Mouse (Mus musculus) limb, embryonic 13.5 days (tissue): Measurements from ENCODE around the gene Ddx10. TPM values are rescaled to one million over a fixed set of nuclear protein-coding genes. Genes with fewer than 3 reads are reported as not detected.
"Not testable (repeated sequence)": the region's sequence is repeated elsewhere in the genome, so short reads cannot be mapped to it uniquely, and the experiment has no call there.

Experiments
- ATAC-seq: fragments of 200-750 bp; cut with Nextera tagmentation; 2 replicates; pipeline ENCODE4 v1.8.0; 2017; ENCODE audit warnings: low read depth, moderate number of reproducible peaks, moderate TSS enrichment; ENCODE audit not compliant: low FRiP score
- H3K27ac ChIP-seq: fragments of 300-500 bp; sonication (generic); 2 replicates; pipeline ENCODE4 v1.5.1; 2015; ENCODE audit warnings: inconsistent platforms, mild to moderate bottlenecking, moderate library complexity
- H3K27me3 ChIP-seq: fragments of 300-500 bp; sonication (generic); 2 replicates; pipeline ENCODE4 v1.6.1; 2015; ENCODE audit warnings: mild to moderate bottlenecking, inconsistent platforms
- H3K36me3 ChIP-seq: fragments of 300-500 bp; sonication (generic); 2 replicates; pipeline ENCODE4 v1.6.1; 2015; ENCODE audit warnings: inconsistent platforms, mild to moderate bottlenecking, moderate library complexity
- H3K4me1 ChIP-seq: fragments of 300-500 bp; sonication (generic); 2 replicates; pipeline ENCODE4 v1.6.1; 2015; ENCODE audit warnings: inconsistent platforms
- H3K4me2 ChIP-seq: fragments of 300-500 bp; sonication (generic); replicated peaks from 2 replicates; pipeline ENCODE4 v1.6.1; 2015; ENCODE audit warnings: inconsistent platforms, mild to moderate bottlenecking, moderate library complexity
- H3K4me3 ChIP-seq: fragments of 300-500 bp; sonication (generic); 2 replicates; pipeline ENCODE4 v1.5.1; 2015; ENCODE audit warnings: moderate library complexity, mild to moderate bottlenecking, inconsistent platforms
- H3K9ac ChIP-seq: fragments of 300-500 bp; sonication (generic); 2 replicates; pipeline ENCODE4 v1.6.1; 2015; ENCODE audit warnings: mild to moderate bottlenecking, inconsistent platforms
- H3K9me3 ChIP-seq: fragments of 300-500 bp; sonication (generic); 2 replicates; pipeline ENCODE4 v1.6.1; 2016; ENCODE audit warnings: inconsistent platforms
- WGBS: fragments of 180-500 bp; shearing (Covaris S2); methylation state at CpG from one replicate; pipeline ENCODE4 v1.1.7; 2015; 5-methylcytosine and 5-hydroxymethylcytosine counted together
- polyA plus RNA-seq: library from polyadenylated mRNA; unstranded; fragments of >200 nt; fragmentation: Nextera tagmentation; extraction: Ambion mirVana; gene quantifications from 2 replicates; pipeline ENCODE4 v1.2.1, GENCODE M21; 2015

The Ddx10 gene
- polyA plus RNA-seq, 1 experiment from 2014 or later = 29.9 TPM

DNA sequence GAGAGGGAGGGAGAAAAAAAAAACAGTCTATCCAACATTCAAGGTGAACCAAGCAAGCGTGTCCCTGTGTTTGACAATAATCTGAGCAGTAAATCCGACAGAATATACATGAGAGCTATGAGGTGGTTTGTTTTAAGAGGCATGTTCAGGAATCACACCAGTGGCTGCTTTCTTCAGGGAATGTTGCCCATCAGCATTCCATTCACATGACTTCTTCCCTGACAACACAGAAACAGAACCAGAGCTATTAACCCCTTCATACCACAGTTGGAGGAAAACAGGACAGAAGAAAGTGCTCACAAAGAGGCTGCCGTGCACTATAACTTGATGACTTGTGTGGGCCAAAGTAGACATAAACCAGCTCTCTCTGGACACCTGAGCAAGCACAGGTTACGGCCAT is 16.5 kb upstream of the Ddx10 start:
- no peak overlapping the region for H3K4me3 ChIP-seq
- H3K4me2 ChIP-seq = no peak overlapping the region
- no peaks in the 10 kb centered on the region for H3K27me3 ChIP-seq
- no peaks in the 10 kb centered on the region for H3K36me3 ChIP-seq
- no peaks in the 10 kb centered on the region for H3K9me3 ChIP-seq
- no peaks in the 10 kb centered on the region for H3K4me1 ChIP-seq
- H3K27ac ChIP-seq = no peak overlapping the region
- ATAC-seq = peak; percentile 19; the same call in 1 of the 2 replicates
- H3K9ac ChIP-seq = no peak overlapping the region
- WGBS = 61% methylated on average over 4 of the region's 4 CpGs

DNA sequence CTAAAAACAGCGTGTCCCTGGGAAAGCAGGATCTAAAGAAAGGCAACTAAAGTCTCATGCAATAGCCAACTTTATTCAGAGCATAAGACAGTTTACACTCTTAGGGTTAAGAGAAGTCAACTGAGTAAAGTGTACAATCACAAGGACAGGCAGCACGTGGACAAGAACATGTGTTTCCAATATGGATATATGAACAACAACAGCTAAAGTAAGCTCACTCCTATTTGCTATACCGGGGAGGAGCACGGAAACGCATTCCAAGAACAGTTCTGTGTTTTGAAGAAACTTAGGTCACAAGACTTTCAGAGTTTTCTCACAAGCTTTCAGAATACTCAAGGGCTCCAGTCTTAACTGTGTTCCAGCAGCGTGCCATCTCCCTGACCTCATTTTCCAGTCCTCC is 10.3 kb upstream of the Ddx10 start:
- Histone ChIP-seq H3K9me3 (no peaks in the 10 kb centered on the region), H3K9ac (peak overlapping the region; percentile 1; the same call in 1 of the 2 replicates), H3K4me2 (no peak overlapping the region), H3K4me3 (no peak overlapping the region), H3K4me1 (peaks cover 13% of the 10 kb centered on the region), H3K27me3 (no peaks in the 10 kb centered on the region), H3K27ac (peak overlapping the region; percentile 34; the same call in 1 of the 2 replicates), H3K36me3 (no peaks in the 10 kb centered on the region)
- WGBS = 18% methylated on average over 6 of the region's 6 CpGs
- ATAC-seq = peak; percentile 67; the same call in 1 of the 2 replicates

DNA sequence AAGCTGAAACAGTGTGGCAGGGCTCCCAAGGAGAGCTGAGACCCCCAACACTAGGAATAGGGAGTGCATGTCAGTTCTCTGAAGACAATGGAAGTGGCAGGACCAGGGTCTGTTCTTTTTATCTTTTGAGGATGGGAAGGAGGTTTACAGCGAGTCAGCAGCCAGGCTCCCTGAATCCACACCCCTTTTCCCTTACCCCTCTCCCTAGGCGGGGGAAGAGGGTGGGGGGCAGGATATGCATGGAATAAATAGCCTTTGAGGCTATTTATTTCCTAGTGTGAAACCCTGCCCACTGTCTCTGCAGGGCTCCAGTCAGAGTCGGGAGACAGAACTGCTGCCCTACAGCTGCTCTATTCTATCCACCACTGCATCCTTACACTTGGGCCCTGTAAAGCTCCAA is 9.9 kb upstream of the Ddx10 start:
- Histone ChIP-seq H3K9ac (peak overlapping the region; percentile 1; the same call in 1 of the 2 replicates), H3K9me3 (no peaks in the 10 kb centered on the region), H3K4me1 (peaks cover 13% of the 10 kb centered on the region), H3K27me3 (no peaks in the 10 kb centered on the region), H3K4me2 (no peak overlapping the region), H3K4me3 (no peak overlapping the region), H3K27ac (peak overlapping the region; percentile 34; the same call in 1 of the 2 replicates), H3K36me3 (no peaks in the 10 kb centered on the region)
- ATAC-seq = peak; percentile 57; the same call in 1 of the 2 replicates
- 3% methylated on average over 3 of the region's 3 CpGs for WGBS

DNA sequence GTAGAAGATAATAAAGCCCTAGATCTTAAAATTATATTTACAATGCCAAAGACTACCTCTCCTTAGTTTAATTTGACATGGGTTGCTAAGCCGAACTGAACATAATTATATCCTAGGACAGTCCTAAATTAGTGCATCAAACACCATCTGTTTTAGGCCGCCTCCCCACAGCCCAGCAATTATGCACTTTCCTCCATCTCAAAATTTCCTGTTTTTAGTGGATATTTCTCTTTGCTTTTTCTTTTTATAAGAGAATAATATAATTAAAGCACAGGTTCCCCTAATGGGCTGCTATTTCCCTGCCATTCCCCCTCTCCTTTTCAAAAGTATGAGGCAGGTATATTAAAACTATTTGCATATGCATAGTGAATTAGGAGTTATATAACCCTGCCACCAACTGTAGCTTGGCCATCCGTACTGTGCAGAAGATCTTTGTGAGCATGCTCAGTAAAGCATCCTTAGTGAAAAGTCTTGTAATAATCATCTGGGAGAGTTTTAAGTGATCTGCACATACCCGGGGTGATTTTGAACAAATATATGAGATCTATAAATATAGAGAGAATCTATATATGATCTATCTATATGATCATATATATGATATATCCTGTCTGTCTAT is 8.9 kb upstream of the Ddx10 start:
- ATAC-seq = no peak
- Histone ChIP-seq H3K27ac (no peak overlapping the region), H3K9me3 (no peaks in the 10 kb centered on the region), H3K4me3 (no peak overlapping the region), H3K4me1 (peaks cover 13% of the 10 kb centered on the region), H3K36me3 (no peaks in the 10 kb centered on the region), H3K4me2 (no peak overlapping the region), H3K27me3 (no peaks in the 10 kb centered on the region), H3K9ac (no peak overlapping the region)
- WGBS = 71% methylated on average over 4 of the region's 4 CpGs

DNA sequence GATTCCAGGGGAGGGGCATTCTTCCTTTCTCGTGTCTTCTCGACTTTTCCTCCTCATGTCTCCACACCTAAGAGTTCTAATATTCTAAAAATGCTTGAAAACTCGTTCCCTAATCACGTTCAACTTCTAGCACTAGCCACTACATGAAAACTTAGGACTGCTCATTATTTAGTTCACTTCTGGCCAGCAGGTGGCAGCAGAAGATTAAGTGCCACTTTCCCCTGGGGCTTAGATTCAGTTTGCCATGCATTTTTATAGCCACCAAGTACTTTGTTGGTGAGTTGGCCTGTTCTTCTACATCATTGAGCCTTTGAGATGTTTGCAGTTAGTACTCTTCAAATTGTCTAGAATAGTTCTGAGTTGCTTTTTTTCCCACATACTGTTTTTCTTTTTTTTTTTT is 6.5 kb upstream of the Ddx10 start:
- Histone ChIP-seq H3K4me1 (peaks cover 13% of the 10 kb centered on the region), H3K4me2 (no peak overlapping the region)

DNA sequence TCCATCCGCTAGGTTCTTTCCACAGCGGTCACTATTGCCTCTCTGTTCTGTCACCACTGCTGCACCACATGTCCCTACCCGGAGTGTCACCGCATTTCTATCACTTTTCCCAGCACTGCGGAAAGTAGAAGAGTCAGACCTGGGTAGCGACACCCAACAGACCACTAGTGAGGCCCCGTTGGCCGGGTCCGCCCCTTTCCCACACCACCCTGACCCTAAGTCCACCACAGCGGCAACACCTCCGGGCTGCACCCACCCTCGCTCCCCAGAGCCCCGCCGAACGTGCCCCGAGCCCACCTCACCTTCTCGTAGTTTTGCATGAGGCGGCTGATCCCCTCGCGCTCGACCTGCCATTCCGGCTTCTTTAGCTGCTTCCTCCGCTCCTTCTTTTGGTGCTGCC is 337 bp downstream of the Ddx10 start:
- peak; percentile 22 for ATAC-seq
- Histone ChIP-seq H3K36me3 (no peaks in the 10 kb centered on the region), H3K4me3 (peak overlapping the region; percentile 91), H3K27ac (no peak overlapping the region), H3K4me1 (peaks cover 12% of the 10 kb centered on the region), H3K9ac (peak overlapping the region; percentile 89), H3K27me3 (no peaks in the 10 kb centered on the region), H3K9me3 (no peaks in the 10 kb centered on the region), H3K4me2 (peak overlapping the region; percentile 97)
- 2% methylated on average over 23 of the region's 23 CpGs for WGBS

More for the DNA sequence above, 6.5 kb upstream of the Ddx10 start:
- Histone ChIP-seq H3K36me3 (no peaks in the 10 kb centered on the region), H3K9ac (no peak overlapping the region), H3K27ac (no peak overlapping the region), H3K4me3 (no peak overlapping the region), H3K9me3 (no peaks in the 10 kb centered on the region), H3K27me3 (no peaks in the 10 kb centered on the region)
- 8% methylated on average over 4 of the region's 4 CpGs for WGBS
- no peak for ATAC-seq

DNA sequence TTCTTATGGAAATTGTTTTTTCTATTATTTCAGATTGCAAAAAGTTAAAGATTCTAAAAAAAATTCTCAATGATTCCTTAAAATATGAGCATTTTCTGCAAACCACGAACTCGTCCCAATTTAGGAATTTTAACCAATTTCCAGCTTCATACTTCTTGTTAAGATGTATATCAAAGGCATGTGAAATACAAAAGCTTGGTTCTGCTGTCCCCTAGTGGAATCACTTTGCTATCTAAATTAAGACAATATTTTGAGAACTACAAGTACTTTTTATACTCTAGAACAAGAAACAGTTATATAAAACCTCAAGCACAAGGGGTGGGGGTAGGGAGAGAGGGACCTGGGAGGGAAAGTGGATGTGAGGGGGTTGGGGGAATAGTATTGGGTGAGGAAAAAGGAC is 29.7 kb downstream of the Ddx10 start:
- no peaks in the 10 kb centered on the region for H3K9me3 ChIP-seq
- peaks cover 12% of the 10 kb centered on the region for H3K36me3 ChIP-seq
- H3K4me1 ChIP-seq = no peaks in the 10 kb centered on the region
- WGBS = 80% methylated on average over 2 of the region's 2 CpGs
- no peak for ATAC-seq
- no peak overlapping the region for H3K4me3 ChIP-seq
- no peak overlapping the region for H3K9ac ChIP-seq
- no peak overlapping the region for H3K4me2 ChIP-seq
- no peaks in the 10 kb centered on the region for H3K27me3 ChIP-seq
- no peak overlapping the region for H3K27ac ChIP-seq

DNA sequence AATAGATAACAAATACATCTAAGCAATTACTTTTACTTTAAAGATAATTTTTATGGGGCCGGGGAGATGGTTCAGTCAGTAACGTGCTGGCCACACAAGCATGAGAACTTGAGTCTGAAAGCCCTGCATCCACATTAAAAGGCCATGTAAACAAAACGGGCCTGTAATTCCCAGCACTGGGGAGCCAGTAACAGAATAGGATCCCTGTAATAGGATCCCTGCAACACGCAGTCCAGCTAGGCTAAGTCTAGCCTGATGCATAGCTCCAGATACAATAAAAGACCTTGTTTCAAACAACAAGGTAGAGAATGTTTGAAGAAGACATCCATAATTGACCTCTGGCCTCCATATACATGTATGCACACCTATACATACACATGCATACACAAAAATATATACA is 39.6 kb downstream of the Ddx10 start:
- Histone ChIP-seq H3K9ac (no peak overlapping the region), H3K9me3 (no peaks in the 10 kb centered on the region), H3K4me3 (no peak overlapping the region), H3K36me3 (peaks cover 13% of the 10 kb centered on the region), H3K4me1 (no peaks in the 10 kb centered on the region), H3K27ac (no peak overlapping the region), H3K4me2 (no peak overlapping the region), H3K27me3 (no peaks in the 10 kb centered on the region)
- WGBS = 48% methylated on average over 4 of the region's 4 CpGs
- ATAC-seq = no peak

DNA sequence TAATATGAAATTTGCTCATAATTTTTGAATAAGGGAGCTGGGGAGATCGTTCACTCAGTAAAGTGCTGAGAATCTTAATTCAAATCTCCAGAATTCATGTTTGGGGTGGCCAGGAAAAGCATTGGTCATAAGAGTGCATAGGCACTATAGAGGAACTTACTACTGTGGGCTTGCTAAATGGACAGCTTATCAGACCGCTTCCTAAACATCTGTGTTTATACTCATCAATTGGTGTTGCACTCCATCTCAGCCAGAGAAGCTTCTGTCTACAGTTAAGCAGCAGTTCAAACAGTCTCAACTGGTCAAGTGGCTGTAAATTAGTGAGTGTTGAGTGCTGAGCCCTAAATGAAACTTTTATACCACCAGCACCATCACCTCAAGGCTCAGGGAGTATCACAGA is 73.3 kb downstream of the Ddx10 start:
- 74% methylated on average over 2 of the region's 2 CpGs for WGBS
- H3K9me3 ChIP-seq = no peaks in the 10 kb centered on the region

DNA sequence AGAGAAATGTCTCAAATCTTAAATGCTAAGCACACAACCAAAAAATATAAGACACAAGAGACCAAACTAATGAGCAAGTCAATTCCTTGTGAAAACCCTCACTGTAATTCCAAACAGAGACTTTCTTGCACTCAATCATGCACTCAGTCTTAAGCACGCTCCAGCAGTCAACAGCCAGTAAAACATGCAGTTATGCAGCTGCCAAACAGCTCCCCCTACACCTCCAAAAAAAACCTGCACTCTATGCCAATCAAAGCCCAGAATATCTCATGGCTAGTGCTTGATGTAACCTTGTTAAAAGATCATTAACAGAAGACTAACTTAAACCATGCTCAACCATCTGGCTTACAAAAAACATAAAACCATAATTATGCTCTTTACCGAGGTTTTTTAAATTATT is 74.6 kb downstream of the Ddx10 start:
- H3K9me3 ChIP-seq = no peaks in the 10 kb centered on the region
- no peaks in the 10 kb centered on the region for H3K27me3 ChIP-seq
- WGBS = 29% methylated on average over 2 of the region's 2 CpGs
- no peak overlapping the region for H3K27ac ChIP-seq
- H3K4me1 ChIP-seq = no peaks in the 10 kb centered on the region
- no peak overlapping the region for H3K9ac ChIP-seq
- peak; percentile 66; the same call in 1 of the 2 replicates for ATAC-seq
- no peak overlapping the region for H3K4me2 ChIP-seq
- H3K4me3 ChIP-seq = no peak overlapping the region
- no peaks in the 10 kb centered on the region for H3K36me3 ChIP-seq

More for the DNA sequence above, 73.3 kb downstream of the Ddx10 start:
- Histone ChIP-seq H3K36me3 (no peaks in the 10 kb centered on the region), H3K4me2 (no peak overlapping the region), H3K4me3 (no peak overlapping the region), H3K27ac (no peak overlapping the region), H3K27me3 (no peaks in the 10 kb centered on the region), H3K9ac (no peak overlapping the region), H3K4me1 (no peaks in the 10 kb centered on the region)
- no peak for ATAC-seq

DNA sequence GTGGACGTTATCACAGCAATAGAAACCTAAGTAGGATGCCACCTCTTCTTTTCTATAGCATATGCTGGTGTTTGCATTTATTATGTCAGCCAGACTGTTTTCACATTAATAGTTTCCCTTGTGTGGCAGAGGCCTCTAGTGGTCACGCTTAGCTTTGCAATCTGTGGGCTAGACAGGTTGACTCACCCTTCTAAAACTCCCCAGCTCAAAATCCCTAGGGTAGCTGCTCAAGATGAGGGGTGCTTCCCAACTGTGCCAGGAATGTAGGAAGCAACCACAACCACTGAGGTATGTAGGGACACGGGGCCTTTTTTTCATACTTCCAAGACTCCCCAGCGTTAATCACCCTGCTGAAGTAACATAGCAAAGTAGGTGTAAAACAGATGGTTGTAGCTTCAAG is 103.6 kb downstream of the Ddx10 start:
- no peaks in the 10 kb centered on the region for H3K9me3 ChIP-seq
- 33% methylated on average over 4 of the region's 4 CpGs for WGBS
- no peak overlapping the region for H3K4me2 ChIP-seq
- H3K4me3 ChIP-seq = no peak overlapping the region
- H3K27ac ChIP-seq = no peak overlapping the region
- no peaks in the 10 kb centered on the region for H3K27me3 ChIP-seq
- H3K36me3 ChIP-seq = no peaks in the 10 kb centered on the region
- no peaks in the 10 kb centered on the region for H3K4me1 ChIP-seq
- no peak overlapping the region for H3K9ac ChIP-seq
- no peak for ATAC-seq

DNA sequence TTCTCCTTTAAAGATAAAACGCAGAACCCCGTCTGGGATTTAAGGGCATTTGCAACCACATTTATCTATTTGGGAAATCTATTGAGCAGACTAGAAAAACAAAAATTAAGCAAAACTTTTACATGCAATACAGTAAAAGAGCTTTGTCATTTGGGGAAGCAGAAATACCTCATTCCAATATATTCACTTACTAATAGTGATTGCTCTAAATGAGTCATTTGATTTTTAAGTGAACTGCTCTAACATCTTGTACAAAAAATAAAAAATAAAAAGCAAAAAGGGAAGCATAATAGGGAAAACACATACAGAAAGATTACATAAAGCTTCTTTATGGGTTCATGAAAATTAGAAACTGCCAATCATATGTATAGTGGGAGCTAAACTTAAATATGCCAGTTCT is 104.3 kb downstream of the Ddx10 start:
- no peak for ATAC-seq
- Histone ChIP-seq H3K9me3 (no peaks in the 10 kb centered on the region), H3K36me3 (no peaks in the 10 kb centered on the region), H3K9ac (no peak overlapping the region), H3K27me3 (no peaks in the 10 kb centered on the region), H3K4me3 (no peak overlapping the region), H3K27ac (no peak overlapping the region), H3K4me2 (no peak overlapping the region), H3K4me1 (no peaks in the 10 kb centered on the region)
- WGBS = 89% methylated on average over 2 of the region's 2 CpGs

DNA sequence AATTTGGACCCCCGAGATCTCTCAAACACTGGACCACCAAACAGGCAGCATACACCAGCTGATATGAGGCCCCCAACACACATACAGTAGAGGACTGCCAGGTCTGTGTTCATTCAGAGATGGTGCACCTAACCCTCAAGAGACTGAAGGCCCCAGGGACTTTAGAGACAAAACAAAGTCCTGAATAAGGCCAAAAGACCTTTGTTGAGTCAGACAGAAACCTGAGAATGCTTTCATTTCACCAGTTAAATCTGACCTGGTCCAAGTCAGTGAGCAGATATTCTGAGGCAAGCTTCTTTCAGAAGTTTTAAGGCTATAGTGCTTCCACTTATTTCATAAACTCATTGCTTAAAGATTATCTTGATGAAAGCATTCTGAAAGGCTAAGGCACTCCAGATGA is 105.4 kb downstream of the Ddx10 start:
- H3K9me3 ChIP-seq, ATAC-seq, H3K4me1 ChIP-seq, H3K9ac ChIP-seq, H3K36me3 ChIP-seq, H3K4me3 ChIP-seq, H3K4me2 ChIP-seq, H3K27me3 ChIP-seq, H3K27ac ChIP-seq: not testable (repeated sequence)
- WGBS = 92% methylated on average over 1 of the region's 1 CpGs
